Mouse (Mus musculus): ENCODE results near the gene Anxa4. TPM values are rescaled to one million over a fixed set of nuclear protein-coding genes. Genes with fewer than 3 reads are reported as not detected.

The Anxa4 gene
- polyA plus RNA-seq, 1 experiment from 2014 or later = 40.0 TPM

- ATAC-seq (replicated peaks; ENCODE audit: low FRiP score) = no peak
- Histone ChIP-seq H3K27ac (no peak overlapping the region), H3K4me1 (no peaks in the 10 kb centered on the region), H3K9me3 (replicated peaks) (no peaks in the 10 kb centered on the region), H3K27me3 (no peaks in the 10 kb centered on the region), H3K4me3 (replicated peaks) (no peak overlapping the region), H3K36me3 (no peaks in the 10 kb centered on the region), H3K9ac (no peak overlapping the region), H3K4me2 (no peak overlapping the region)
- WGBS = 82% methylated on average over 4 of the region's 4 CpGs
Measured at GRCm38 (mm10) chr6:86773830-86774229, 19.6 kb downstream of the Anxa4 start.

- Histone ChIP-seq H3K27ac (no peak overlapping the region), H3K4me1 (no peaks in the 10 kb centered on the region), H3K9me3 (replicated peaks) (no peaks in the 10 kb centered on the region), H3K4me2 (no peak overlapping the region), H3K36me3 (no peaks in the 10 kb centered on the region), H3K4me3 (replicated peaks) (no peak overlapping the region), H3K27me3 (no peaks in the 10 kb centered on the region), H3K9ac (no peak overlapping the region)
- 78% methylated on average over 7 of the region's 7 CpGs for WGBS
- ATAC-seq (replicated peaks; ENCODE audit: low FRiP score) = no peak
Measured at GRCm38 (mm10) chr6:86772631-86773030, 20.8 kb downstream of the Anxa4 start.

- Histone ChIP-seq H3K4me1 (0 out of 2 replicates have a peak, but pooled peaks cover 3% of the 10 kb centered on the region), H3K9me3 (replicated peaks) (no peaks in the 10 kb centered on the region), H3K27ac (0 out of 2 replicates have a peak overlapping the region, but pooled peaks have one; percentile 9), H3K9ac (no peak overlapping the region), H3K4me2 (no peak overlapping the region), H3K27me3 (no peaks in the 10 kb centered on the region), H3K4me3 (replicated peaks) (no peak overlapping the region), H3K36me3 (no peaks in the 10 kb centered on the region)
- no peak for ATAC-seq (replicated peaks; ENCODE audit: low FRiP score)
- 77% methylated on average over 4 of the region's 4 CpGs for WGBS
Measured at GRCm38 (mm10) chr6:86768938-86769337, 24.4 kb downstream of the Anxa4 start.

- Histone ChIP-seq H3K27me3 (no peaks in the 10 kb centered on the region), H3K4me1 (0 out of 2 replicates have a peak, but pooled peaks cover 3% of the 10 kb centered on the region), H3K4me2 (no peak overlapping the region), H3K36me3 (no peaks in the 10 kb centered on the region), H3K9ac (no peak overlapping the region), H3K9me3 (replicated peaks) (no peaks in the 10 kb centered on the region), H3K27ac (0 out of 2 replicates have a peak overlapping the region, but pooled peaks have one; percentile 9), H3K4me3 (replicated peaks) (no peak overlapping the region)
- WGBS = 72% methylated on average over 4 of the region's 4 CpGs
- ATAC-seq (replicated peaks; ENCODE audit: low FRiP score) = no peak
Measured at GRCm38 (mm10) chr6:86768186-86768776, 25.1 kb downstream of the Anxa4 start.

GRCm38 (mm10) chr6:86767465-86767864, 25.9 kb downstream of the Anxa4 start:
- Histone ChIP-seq H3K9ac (no peak overlapping the region), H3K27me3 (no peaks in the 10 kb centered on the region), H3K4me2 (no peak overlapping the region), H3K36me3 (no peaks in the 10 kb centered on the region), H3K9me3 (replicated peaks) (no peaks in the 10 kb centered on the region), H3K27ac (no peak overlapping the region), H3K4me1 (0 out of 2 replicates have a peak, but pooled peaks cover 3% of the 10 kb centered on the region), H3K4me3 (replicated peaks) (no peak overlapping the region)
- 75% methylated on average over 3 of the region's 3 CpGs for WGBS
- ATAC-seq (replicated peaks; ENCODE audit: low FRiP score) = no peak

GRCm38 (mm10) chr6:86765637-86766059, 27.7 kb downstream of the Anxa4 start:
- peak overlapping the region; percentile 4; the same call in 1 of the 2 replicates for H3K4me2 ChIP-seq
- no peaks in the 10 kb centered on the region for H3K9me3 ChIP-seq (replicated peaks)
- H3K4me1 ChIP-seq = 0 out of 2 replicates have a peak, but pooled peaks cover 3% of the 10 kb centered on the region
- H3K27ac ChIP-seq = peak overlapping the region; percentile 74
- peak; percentile 74 for ATAC-seq (replicated peaks; ENCODE audit: low FRiP score)
- WGBS = 53% methylated on average over 6 of the region's 6 CpGs
- no peaks in the 10 kb centered on the region for H3K27me3 ChIP-seq
- H3K9ac ChIP-seq = no peak overlapping the region
- H3K4me3 ChIP-seq (replicated peaks) = no peak overlapping the region
- no peaks in the 10 kb centered on the region; the same call in 1 of the 2 replicates for H3K36me3 ChIP-seq

GRCm38 (mm10) chr6:86754105-86754863, 39.1 kb downstream of the Anxa4 start:
- no peak for ATAC-seq (replicated peaks; ENCODE audit: low FRiP score)
- WGBS = 91% methylated on average over 10 of the region's 10 CpGs
- no peaks in the 10 kb centered on the region; the same call in 1 of the 2 replicates for H3K9me3 ChIP-seq (replicated peaks)
- no peak overlapping the region for H3K4me3 ChIP-seq (replicated peaks)
- H3K4me1 ChIP-seq = no peaks in the 10 kb centered on the region
- H3K27me3 ChIP-seq = no peaks in the 10 kb centered on the region
- no peak overlapping the region for H3K9ac ChIP-seq
- H3K27ac ChIP-seq = no peak overlapping the region
- peaks cover 10% of the 10 kb centered on the region; the same call in 1 of the 2 replicates for H3K36me3 ChIP-seq
- no peak overlapping the region for H3K4me2 ChIP-seq

GRCm38 (mm10) chr6:86752843-86753485, 40.4 kb downstream of the Anxa4 start:
- H3K4me1 ChIP-seq = no peaks in the 10 kb centered on the region
- 73% methylated on average over 5 of the region's 5 CpGs for whole genome bisulfite sequencing
- no peaks in the 10 kb centered on the region; the same call in 1 of the 2 replicates for H3K9me3 ChIP-seq (replicated peaks)
- H3K4me3 ChIP-seq (replicated peaks) = no peak overlapping the region
- no peak overlapping the region for H3K27ac ChIP-seq
- no peak overlapping the region for H3K4me2 ChIP-seq
- H3K27me3 ChIP-seq = no peaks in the 10 kb centered on the region
- no peak overlapping the region for H3K9ac ChIP-seq
- H3K36me3 ChIP-seq = peaks cover 10% of the 10 kb centered on the region; the same call in 1 of the 2 replicates
- no peak for ATAC-seq (replicated peaks; ENCODE audit: low FRiP score)

- 97% methylated on average over 4 of the region's 4 CpGs for WGBS
- Histone ChIP-seq H3K27me3 (no peaks in the 10 kb centered on the region), H3K4me2 (no peak overlapping the region), H3K9ac (no peak overlapping the region), H3K36me3 (peaks cover 10% of the 10 kb centered on the region; the same call in 1 of the 2 replicates), H3K27ac (no peak overlapping the region), H3K4me1 (no peaks in the 10 kb centered on the region), H3K9me3 (replicated peaks) (no peaks in the 10 kb centered on the region; the same call in 1 of the 2 replicates), H3K4me3 (replicated peaks) (no peak overlapping the region)
- ATAC-seq (replicated peaks; ENCODE audit: low FRiP score) = no peak
Measured at GRCm38 (mm10) chr6:86750961-86751360, 42.4 kb downstream of the Anxa4 start.

- no peak overlapping the region for H3K27ac ChIP-seq
- peaks cover 9% of the 10 kb centered on the region; the same call in 1 of the 2 replicates for H3K36me3 ChIP-seq
- H3K27me3 ChIP-seq = no peaks in the 10 kb centered on the region
- H3K4me1 ChIP-seq = no peaks in the 10 kb centered on the region
- no peak for ATAC-seq (replicated peaks; ENCODE audit: low FRiP score)
- no peaks in the 10 kb centered on the region; the same call in 1 of the 2 replicates for H3K9me3 ChIP-seq (replicated peaks)
- no peak overlapping the region for H3K4me2 ChIP-seq
- H3K4me3 ChIP-seq (replicated peaks) = no peak overlapping the region
- WGBS = 69% methylated on average over 4 of the region's 4 CpGs
- H3K9ac ChIP-seq = no peak overlapping the region
Measured at GRCm38 (mm10) chr6:86749817-86750216, 43.6 kb downstream of the Anxa4 start.

GRCm38 (mm10) chr6:86747171-86747570, 46.2 kb downstream of the Anxa4 start:
- H3K9ac ChIP-seq = no peak overlapping the region
- no peak overlapping the region for H3K27ac ChIP-seq
- no peak overlapping the region for H3K4me2 ChIP-seq
- H3K4me1 ChIP-seq = no peaks in the 10 kb centered on the region
- ATAC-seq (replicated peaks; ENCODE audit: low FRiP score) = no peak
- peaks cover 4% of the 10 kb centered on the region; the same call in 1 of the 2 replicates for H3K9me3 ChIP-seq (replicated peaks)
- peaks cover 5% of the 10 kb centered on the region; the same call in 1 of the 2 replicates for H3K36me3 ChIP-seq
- H3K27me3 ChIP-seq = no peaks in the 10 kb centered on the region
- H3K4me3 ChIP-seq (replicated peaks) = no peak overlapping the region

- whole genome bisulfite sequencing = 22% methylated on average over 3 of the region's 3 CpGs
- no peak overlapping the region for H3K27ac ChIP-seq
- peaks cover 4% of the 10 kb centered on the region; the same call in 1 of the 2 replicates for H3K4me1 ChIP-seq
- no peak overlapping the region for H3K4me3 ChIP-seq (replicated peaks)
- ATAC-seq (replicated peaks; ENCODE audit: low FRiP score) = no peak
- no peak overlapping the region for H3K9ac ChIP-seq
- peaks cover 4% of the 10 kb centered on the region; the same call in 1 of the 2 replicates for H3K9me3 ChIP-seq (replicated peaks)
- no peaks in the 10 kb centered on the region for H3K27me3 ChIP-seq
- peaks cover 5% of the 10 kb centered on the region; the same call in 1 of the 2 replicates for H3K36me3 ChIP-seq
- no peak overlapping the region for H3K4me2 ChIP-seq
Measured at GRCm38 (mm10) chr6:86740652-86741051, 52.7 kb downstream of the Anxa4 start.

Data from kidney, embryonic 15.5 days (tissue).